Mouse (Mus musculus) heart, embryonic 16.5 days (tissue): ENCODE results near the gene Nicn1. TPM values are rescaled to one million over a fixed set of nuclear protein-coding genes. Genes with fewer than 3 reads are reported as not detected.

ENCODE experiments used
- ATAC-seq: fragments of 200-750 bp; cut with Nextera tagmentation; replicated peaks from 2 replicates; pipeline ENCODE4 v1.8.0; 2017; ENCODE audit warnings: moderate number of reproducible peaks; ENCODE audit not compliant: insufficient read depth, low FRiP score; ENCODE audit errors: extremely low read depth
- H3K27ac ChIP-seq: fragments of 300-500 bp; sonication (generic); 2 replicates; pipeline ENCODE4 v1.5.1; 2014; ENCODE audit warnings: mild to moderate bottlenecking, low read length, control low read depth, moderate library complexity
- H3K27me3 ChIP-seq: fragments of 300-500 bp; sonication (generic); 2 replicates; pipeline ENCODE4 v1.6.1; 2014; ENCODE audit warnings: low read length, mixed read lengths; ENCODE audit not compliant: control insufficient read depth, insufficient read depth
- H3K36me3 ChIP-seq: fragments of 300-500 bp; sonication (generic); 2 replicates; pipeline ENCODE4 v1.6.1; 2014; ENCODE audit not compliant: control insufficient read depth, insufficient read depth
- H3K4me1 ChIP-seq: fragments of 300-500 bp; sonication (generic); 2 replicates; pipeline ENCODE4 v1.6.1; 2014; ENCODE audit warnings: low read length, mixed read lengths; ENCODE audit not compliant: control insufficient read depth, insufficient read depth
- H3K4me2 ChIP-seq: fragments of 300-500 bp; sonication (generic); 2 replicates; pipeline ENCODE4 v1.6.1; 2014; ENCODE audit warnings: low read depth, mild to moderate bottlenecking, control low read depth, low read length
- H3K4me3 ChIP-seq: fragments of 300-500 bp; sonication (generic); 2 replicates; pipeline ENCODE4 v1.5.1; 2014; ENCODE audit warnings: mild to moderate bottlenecking, control low read depth, low read length
- H3K9ac ChIP-seq: fragments of 300-500 bp; sonication (generic); 2 replicates; pipeline ENCODE4 v1.6.1; 2014; ENCODE audit warnings: low read length, control low read depth
- H3K9me3 ChIP-seq: fragments of 300-500 bp; sonication (generic); replicated peaks from 2 replicates; pipeline ENCODE4 v1.6.1; 2016; ENCODE audit warnings: low read length; ENCODE audit not compliant: control insufficient read depth
- WGBS: fragments of 180-500 bp; shearing (Covaris S2); extraction: QIAGEN DNeasy Blood & Tissue Kit; methylation state at CpG from one replicate; pipeline ENCODE4 v1.1.7; 2014; 5-methylcytosine and 5-hydroxymethylcytosine counted together
- polyA plus RNA-seq: library from polyadenylated mRNA; unstranded; fragments of >200 nt; fragmentation: Nextera tagmentation; extraction: Ambion mirVana; gene quantifications from 2 replicates; pipeline ENCODE4 v1.2.1, GENCODE M21; 2015

Gene Nicn1
- 23.7 and 26.9 TPM in 2 replicates for polyA plus RNA-seq

GRCm38 (mm10) chr9:108290016-108290750, at the start of gene Nicn1:
Gene Nicn1 (plus strand): TSS chr9:108290429.
- ATAC-seq = peak; percentile 98

DNA sequence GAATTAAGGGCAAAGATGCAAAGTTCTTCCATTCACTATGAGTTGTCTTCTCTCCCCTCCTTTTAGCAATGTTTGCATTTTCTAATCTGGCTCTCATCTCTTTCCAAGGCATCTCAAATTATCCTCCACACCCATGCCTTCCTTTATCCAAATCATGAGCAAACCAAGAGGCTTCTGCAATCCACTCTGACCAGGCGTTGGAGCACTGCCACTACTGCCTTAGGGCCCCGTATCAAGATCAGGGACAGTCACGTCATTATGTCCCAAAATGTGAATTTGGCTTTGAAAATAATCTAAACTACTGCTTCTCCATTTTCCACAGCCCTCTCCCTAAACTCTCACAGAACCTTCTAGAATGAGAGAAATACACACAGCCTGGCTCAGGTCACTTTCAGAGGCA, 45.7 kb upstream of the Nicn1 start:
- Histone ChIP-seq H3K4me2 (no peak overlapping the region), H3K27me3 (no peaks in the 10 kb centered on the region), H3K4me1 (peaks cover 11% of the 10 kb centered on the region), H3K36me3 (no peaks in the 10 kb centered on the region), H3K27ac (no peak overlapping the region), H3K4me3 (no peak overlapping the region), H3K9ac (no peak overlapping the region), H3K9me3 (no peaks in the 10 kb centered on the region)
- WGBS = 85% methylated on average over 3 of the region's 3 CpGs
- ATAC-seq = no peak

More at GRCm38 (mm10) chr9:108290016-108290750, at the start of gene Nicn1:
- peaks cover 7% of the 10 kb centered on the region for H3K4me1 ChIP-seq
- H3K4me2 ChIP-seq = peak within 1 kb of the TSS; percentile 86
- under 1% methylated on average over 32 of the region's 32 CpGs for WGBS
- H3K4me3 ChIP-seq = peak within 1 kb of the TSS; percentile 78
- H3K9ac ChIP-seq = peak within 1 kb of the TSS; percentile 81
- H3K27me3 ChIP-seq = no peaks in the 10 kb centered on the region
- peak within 1 kb of the TSS; percentile 85 for H3K27ac ChIP-seq
- H3K36me3 ChIP-seq = peaks cover 6% of the 10 kb centered on the region; the same call in 1 of the 2 replicates
- no peaks in the 10 kb centered on the region for H3K9me3 ChIP-seq

DNA sequence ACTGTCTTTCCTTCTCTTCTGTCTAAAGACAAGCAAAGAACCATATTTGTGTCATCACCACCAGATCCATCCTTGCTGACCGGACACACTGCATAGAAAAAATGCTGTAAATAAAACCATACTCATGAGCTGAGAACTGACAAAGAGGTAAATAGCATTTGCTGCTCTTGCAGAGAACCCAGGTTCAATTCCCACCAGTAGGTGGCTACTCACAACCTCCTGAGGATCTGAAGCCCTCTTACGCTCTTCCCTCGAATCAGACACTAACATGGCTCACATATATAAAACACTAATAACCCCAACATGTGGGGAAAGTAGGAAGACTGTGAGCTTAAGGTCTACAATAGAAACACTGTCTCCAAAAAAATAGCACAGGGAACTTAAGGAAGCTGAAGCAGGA, 45.2 kb upstream of the Nicn1 start:
- Histone ChIP-seq H3K4me3 (no peak overlapping the region), H3K4me2 (no peak overlapping the region), H3K36me3 (no peaks in the 10 kb centered on the region), H3K27ac (no peak overlapping the region), H3K9me3 (no peaks in the 10 kb centered on the region), H3K9ac (no peak overlapping the region), H3K4me1 (peaks cover 13% of the 10 kb centered on the region), H3K27me3 (no peaks in the 10 kb centered on the region)
- no peak for ATAC-seq
- WGBS = 66% methylated on average over 3 of the region's 3 CpGs

DNA sequence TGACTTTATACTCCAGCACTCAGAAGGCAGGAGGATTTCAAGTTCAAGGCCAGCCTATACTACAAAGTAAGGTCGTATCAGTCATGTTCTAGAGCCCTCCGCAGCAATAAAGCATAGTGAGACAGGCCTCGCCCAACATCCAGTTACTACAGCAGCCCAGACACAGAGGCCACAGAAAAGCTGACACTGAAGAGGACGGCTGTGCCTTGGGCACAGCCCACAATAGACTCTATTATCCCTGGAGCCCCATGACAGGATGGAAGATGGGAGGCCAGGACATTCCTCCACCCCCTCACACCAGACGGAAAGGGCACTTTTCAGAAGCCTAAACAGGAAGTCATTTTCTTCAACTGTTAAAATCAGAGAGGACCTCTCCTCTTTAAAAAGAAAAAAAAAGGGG, 41.3 kb upstream of the Nicn1 start:
- Histone ChIP-seq H3K9ac (no peak overlapping the region), H3K4me1 (peaks cover 9% of the 10 kb centered on the region), H3K4me2 (no peak overlapping the region), H3K27me3 (no peaks in the 10 kb centered on the region), H3K27ac (no peak overlapping the region), H3K4me3 (no peak overlapping the region), H3K9me3 (no peaks in the 10 kb centered on the region), H3K36me3 (peaks cover 6% of the 10 kb centered on the region; the same call in 1 of the 2 replicates)
- WGBS = 65% methylated on average over 5 of the region's 5 CpGs
- ATAC-seq = no peak

GRCm38 (mm10) chr9:108251877-108252276, 38.4 kb upstream of the Nicn1 start:
- Histone ChIP-seq H3K4me3 (no peak overlapping the region), H3K9me3 (no peaks in the 10 kb centered on the region), H3K36me3 (peaks cover 6% of the 10 kb centered on the region; the same call in 1 of the 2 replicates), H3K9ac (no peak overlapping the region), H3K27ac (no peak overlapping the region), H3K27me3 (no peaks in the 10 kb centered on the region), H3K4me1 (peaks cover 15% of the 10 kb centered on the region), H3K4me2 (no peak overlapping the region)
- no peak for ATAC-seq
- 88% methylated on average over 6 of the region's 6 CpGs for WGBS

DNA sequence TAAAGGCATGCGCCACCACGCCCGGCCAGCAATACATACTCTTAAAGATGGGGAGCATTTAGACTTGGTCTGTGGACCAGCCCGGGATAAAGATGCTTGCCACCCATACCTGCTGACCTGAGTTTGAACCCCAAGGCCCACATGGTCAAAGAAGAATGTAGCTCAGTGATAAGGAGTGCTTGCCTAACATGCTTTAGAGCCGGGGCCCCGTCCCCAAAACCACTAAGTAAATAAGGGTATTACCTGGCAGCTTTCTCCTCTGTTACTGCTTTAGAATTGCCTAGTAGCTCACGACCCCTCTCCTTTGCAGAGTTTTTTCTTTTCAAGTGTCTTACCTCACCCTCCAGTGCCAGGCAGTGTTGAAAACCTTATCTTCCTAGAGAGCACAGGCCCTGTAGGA, 37.5 kb upstream of the Nicn1 start:
- Histone ChIP-seq H3K4me2 (no peak overlapping the region), H3K4me1 (peaks cover 21% of the 10 kb centered on the region), H3K27ac (no peak overlapping the region), H3K4me3 (no peak overlapping the region), H3K9me3 (no peaks in the 10 kb centered on the region), H3K9ac (no peak overlapping the region), H3K27me3 (no peaks in the 10 kb centered on the region), H3K36me3 (peaks cover 6% of the 10 kb centered on the region; the same call in 1 of the 2 replicates)
- WGBS = 67% methylated on average over 7 of the region's 7 CpGs
- ATAC-seq = no peak

GRCm38 (mm10) chr9:108260526-108260925, 29.7 kb upstream of the Nicn1 start:
- H3K9me3 ChIP-seq = no peaks in the 10 kb centered on the region
- peak overlapping the region; percentile 92 for H3K4me2 ChIP-seq
- H3K27me3 ChIP-seq = no peaks in the 10 kb centered on the region
- H3K9ac ChIP-seq = no peak overlapping the region
- H3K36me3 ChIP-seq = no peaks in the 10 kb centered on the region
- WGBS = 40% methylated on average over 4 of the region's 4 CpGs
- H3K27ac ChIP-seq = peak overlapping the region; percentile 33
- no peak overlapping the region for H3K4me3 ChIP-seq
- H3K4me1 ChIP-seq = peaks cover 45% of the 10 kb centered on the region
- no peak for ATAC-seq

DNA sequence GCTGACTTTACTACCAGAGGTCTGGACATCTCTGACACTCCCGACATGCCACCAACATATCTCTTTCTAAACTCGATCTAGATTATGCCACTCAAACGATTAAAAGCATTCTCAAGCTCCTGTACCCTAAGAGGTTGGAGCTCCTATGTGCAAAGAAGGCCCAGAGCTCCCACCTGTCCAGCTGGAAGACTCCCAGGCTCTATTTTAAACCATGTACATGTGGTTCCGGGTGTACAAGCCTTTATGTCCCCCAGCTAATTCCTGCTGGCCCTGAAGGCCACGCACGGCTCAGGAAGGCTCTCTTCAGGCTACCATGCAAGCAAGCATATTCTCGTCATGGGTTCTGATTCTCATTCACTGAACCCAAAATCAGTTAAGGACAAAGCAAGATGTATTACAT, 28.4 kb upstream of the Nicn1 start:
- H3K4me1 ChIP-seq = peaks cover 48% of the 10 kb centered on the region
- no peaks in the 10 kb centered on the region for H3K9me3 ChIP-seq
- H3K4me2 ChIP-seq = peak overlapping the region; percentile 92
- H3K9ac ChIP-seq = peak overlapping the region; percentile 96
- ATAC-seq = no peak
- H3K36me3 ChIP-seq = no peaks in the 10 kb centered on the region
- H3K27me3 ChIP-seq = no peaks in the 10 kb centered on the region
- 42% methylated on average over 7 of the region's 7 CpGs for WGBS
- H3K27ac ChIP-seq = peak overlapping the region; percentile 100
- peak overlapping the region; percentile 93 for H3K4me3 ChIP-seq

- Histone ChIP-seq H3K4me1 (peaks cover 46% of the 10 kb centered on the region), H3K36me3 (no peaks in the 10 kb centered on the region)
These were observed 27.7 kb upstream of the Nicn1 start for GRCm38 (mm10) chr9:108262494-108263049.

More at GRCm38 (mm10) chr9:108262494-108263049, 27.7 kb upstream of the Nicn1 start:
- Histone ChIP-seq H3K27ac (peak overlapping the region; percentile 100), H3K27me3 (no peaks in the 10 kb centered on the region), H3K4me2 (peak overlapping the region; percentile 92), H3K4me3 (peak overlapping the region; percentile 93), H3K9me3 (no peaks in the 10 kb centered on the region), H3K9ac (peak overlapping the region; percentile 96)
- ATAC-seq = no peak
- WGBS = 27% methylated on average over 11 of the region's 11 CpGs
